Mouse (Mus musculus) lung, postnatal 0 days (tissue): ENCODE measurements around the gene Nphs1. TPM values are rescaled to one million over a fixed set of nuclear protein-coding genes. Genes with fewer than 3 reads are reported as not detected.
A peak's percentile ranks its signal among the peaks of the same experiment; 100 is the strongest.

Experiments used
- ATAC-seq: fragments of 200-750 bp; cut with Nextera tagmentation; 2 replicates; pipeline ENCODE4 v1.8.0; 2017; ENCODE audit warnings: moderate library complexity
- DNase-seq: peaks from one replicate; pipeline ENCODE4 v3.0.0-alpha.2; 2016; ENCODE audit warnings: low spot score
- H3K27ac ChIP-seq: fragments of 300-500 bp; sonication (generic); 2 replicates; pipeline ENCODE4 v1.5.1; 2014; ENCODE audit warnings: antibody characterized with exemption, mild to moderate bottlenecking, low read length, mixed read lengths
- H3K27me3 ChIP-seq: fragments of 300-500 bp; sonication (generic); replicated peaks from 2 replicates; pipeline ENCODE4 v1.6.1; 2014; ENCODE audit warnings: low read length, mixed read lengths; ENCODE audit not compliant: insufficient read depth
- H3K36me3 ChIP-seq: fragments of 300-500 bp; sonication (generic); 2 replicates; pipeline ENCODE4 v1.6.1; 2014; ENCODE audit warnings: low read length, mixed read lengths; ENCODE audit not compliant: insufficient read depth
- H3K4me1 ChIP-seq: fragments of 300-500 bp; sonication (generic); 2 replicates; pipeline ENCODE4 v1.6.1; 2014; ENCODE audit warnings: antibody characterized with exemption, low read depth, low read length, mixed read lengths; ENCODE audit not compliant: insufficient read depth
- H3K4me2 ChIP-seq: fragments of 300-500 bp; sonication (generic); replicated peaks from 2 replicates; pipeline ENCODE4 v1.6.1; 2014; ENCODE audit warnings: low read depth, mild to moderate bottlenecking, low read length, moderate library complexity, mixed read lengths
- H3K4me3 ChIP-seq: fragments of 300-500 bp; sonication (generic); 2 replicates; pipeline ENCODE4 v1.5.1; 2014; ENCODE audit warnings: low read depth, low read length
- H3K9ac ChIP-seq: fragments of 300-500 bp; sonication (generic); replicated peaks from 2 replicates; pipeline ENCODE4 v1.6.1; 2014; ENCODE audit warnings: low read depth, mild to moderate bottlenecking
- H3K9me3 ChIP-seq: fragments of 300-500 bp; sonication (generic); 2 replicates; pipeline ENCODE4 v1.6.1; 2016; ENCODE audit warnings: low read length, mixed read lengths
- CTCF ChIP-seq: IDR thresholded peaks from 2 replicates; pipeline ENCODE4 v1.5.1; 2016; ENCODE audit warnings: antibody characterized with exemption, mild to moderate bottlenecking
- EP300 ChIP-seq: IDR thresholded peaks from 2 replicates; pipeline ENCODE4 v1.6.1; 2016; ENCODE audit warnings: antibody characterized with exemption, mild to moderate bottlenecking, control low read depth
- WGBS: fragments of 180-500 bp; shearing (Covaris S2); extraction: QIAGEN DNeasy Blood & Tissue Kit; methylation state at CpG from one replicate; pipeline ENCODE4 v1.1.7; 2014; 5-methylcytosine and 5-hydroxymethylcytosine counted together
- polyA plus RNA-seq: library from polyadenylated mRNA; unstranded; fragments of >200 nt; fragmentation: Nextera tagmentation; extraction: Ambion mirVana; gene quantifications from 2 replicates; pipeline ENCODE4 v1.2.1, GENCODE M21; 2015

The Nphs1 gene
- polyA plus RNA-seq, 1 experiment from 2014 or later: 0.12 TPM

DNA sequence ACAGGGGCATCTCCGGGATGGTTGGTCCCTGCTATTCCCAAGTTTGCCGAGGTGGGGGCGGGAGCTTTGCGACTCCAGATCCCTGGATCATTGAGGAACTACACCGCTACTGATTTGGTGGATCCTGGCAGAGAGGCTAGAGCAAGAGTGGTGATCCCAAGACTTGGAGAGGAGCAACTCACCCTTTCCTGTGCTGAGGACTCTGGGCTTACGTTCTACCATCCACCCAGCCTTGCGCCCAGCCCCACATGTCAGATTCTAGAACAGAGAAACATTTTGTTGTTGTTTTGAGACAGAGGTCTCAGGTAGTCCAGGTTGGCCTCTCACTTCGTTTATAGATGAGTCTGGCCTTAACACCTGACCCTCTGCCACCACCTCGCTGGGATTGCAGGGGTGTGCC, 35.6 kb upstream of the Nphs1 start:
- H3K4me1 ChIP-seq: no peaks in the 10 kb centered on the region
- H3K27me3 ChIP-seq: no peaks in the 10 kb centered on the region
- H3K9ac ChIP-seq: no peak overlapping the region
- H3K36me3 ChIP-seq: no peaks in the 10 kb centered on the region
- DNase-seq (no peak), ATAC-seq (peak; percentile 25; the same call in 1 of the 2 replicates)
- H3K27ac ChIP-seq: peak overlapping the region; percentile 58; the same call in 1 of the 2 replicates
- H3K9me3 ChIP-seq: no peaks in the 10 kb centered on the region
- H3K4me2 ChIP-seq: peak overlapping the region; percentile 83
- TF ChIP-seq EP300 (no peak), CTCF (no peak)
- WGBS: 6% methylated on average over 9 of the region's 9 CpGs
- H3K4me3 ChIP-seq: peak overlapping the region; percentile 38

- Histone ChIP-seq H3K4me1 (no peaks in the 10 kb centered on the region), H3K36me3 (no peaks in the 10 kb centered on the region), H3K27ac (peak overlapping the region; percentile 58), H3K9ac (no peak overlapping the region), H3K4me3 (peak overlapping the region; percentile 38), H3K9me3 (no peaks in the 10 kb centered on the region), H3K27me3 (no peaks in the 10 kb centered on the region), H3K4me2 (peak overlapping the region; percentile 83)
- ATAC-seq (no peak), DNase-seq (no peak)
- 28% methylated on average over 23 of the region's 23 CpGs for WGBS
- TF ChIP-seq CTCF: no peak
- no peak for TF ChIP-seq EP300
Observed at GRCm38 (mm10) chr7:30423071-30423641, 35.0 kb upstream of the Nphs1 start.

DNA sequence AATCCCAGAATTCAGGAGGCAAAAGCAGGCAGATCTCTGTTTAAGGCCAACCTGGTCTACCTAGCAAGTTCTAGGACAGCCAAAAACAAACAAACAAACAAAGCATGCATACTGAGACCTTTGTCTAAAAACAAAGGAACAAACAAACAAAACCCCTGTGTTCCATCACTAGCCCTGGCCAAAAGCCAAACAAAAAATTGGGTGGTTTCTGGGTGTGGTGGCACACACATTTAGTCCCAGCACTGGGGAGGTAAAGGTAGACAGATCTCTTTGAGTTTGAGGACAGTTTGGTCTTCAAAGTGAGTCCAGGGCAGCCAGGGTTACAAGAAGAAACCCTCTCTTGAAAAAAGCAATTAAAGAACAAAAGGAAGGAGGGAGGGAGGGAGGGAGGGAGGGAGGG, 28.8 kb upstream of the Nphs1 start:
- Histone ChIP-seq H3K9me3 (no peaks in the 10 kb centered on the region), H3K27ac (no peak overlapping the region), H3K9ac (no peak overlapping the region), H3K4me3 (no peak overlapping the region), H3K36me3 (no peaks in the 10 kb centered on the region), H3K4me2 (no peak overlapping the region), H3K4me1 (no peaks in the 10 kb centered on the region), H3K27me3 (no peaks in the 10 kb centered on the region)
- TF ChIP-seq CTCF: no peak
- no peak for TF ChIP-seq EP300
- no peak for ATAC-seq
- no peak for DNase-seq

DNA sequence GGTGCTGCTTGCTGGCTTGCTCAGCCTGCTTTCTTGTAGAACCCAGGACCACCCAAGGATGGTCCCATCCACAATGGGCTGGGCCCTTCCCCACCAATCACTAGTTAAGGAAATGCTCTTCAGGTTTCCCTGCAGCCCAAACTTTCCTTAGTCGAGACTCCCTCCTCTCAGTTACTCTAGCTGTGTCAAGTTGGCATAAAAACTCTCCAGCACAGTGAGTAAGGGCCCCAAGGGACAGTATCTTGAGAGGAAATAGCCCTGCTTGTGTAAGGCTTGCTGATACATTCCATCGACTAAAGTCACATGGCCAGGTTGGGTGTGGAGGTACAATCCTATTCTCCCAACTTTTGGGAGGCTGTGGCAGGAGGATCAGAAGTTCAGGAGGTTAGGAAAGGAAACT, 27.9 kb upstream of the Nphs1 start:
- no peak overlapping the region for H3K4me2 ChIP-seq
- no peak overlapping the region for H3K9ac ChIP-seq
- no peaks in the 10 kb centered on the region for H3K36me3 ChIP-seq
- H3K4me3 ChIP-seq: no peak overlapping the region
- no peak for ATAC-seq
- no peak for DNase-seq
- no peaks in the 10 kb centered on the region for H3K9me3 ChIP-seq
- no peak for TF ChIP-seq CTCF
- no peak for TF ChIP-seq EP300
- no peaks in the 10 kb centered on the region for H3K4me1 ChIP-seq
- WGBS: 30% methylated on average over 2 of the region's 2 CpGs
- no peak overlapping the region for H3K27ac ChIP-seq
- H3K27me3 ChIP-seq: no peaks in the 10 kb centered on the region

DNA sequence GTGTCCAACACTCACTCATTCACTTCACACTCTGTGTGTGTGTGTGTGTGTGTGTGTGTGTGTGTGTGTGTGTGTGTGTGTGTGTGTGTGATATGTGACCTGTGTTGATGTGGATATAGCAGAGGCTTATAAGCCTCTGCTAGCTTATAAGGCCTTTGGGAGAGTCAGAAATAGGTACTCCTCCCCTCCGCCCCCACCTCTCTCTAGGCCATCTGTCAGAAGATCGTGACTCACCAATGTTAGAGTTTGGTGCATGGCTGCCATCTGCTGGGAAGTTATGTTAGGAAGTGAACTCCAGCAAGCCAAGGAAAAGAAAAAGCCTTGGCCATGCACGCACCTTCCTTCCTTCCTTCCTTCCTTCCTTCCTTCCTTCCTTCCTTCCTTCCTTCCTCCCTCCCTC, 26.3 kb upstream of the Nphs1 start:
- H3K4me3 ChIP-seq: no peak overlapping the region

DNA sequence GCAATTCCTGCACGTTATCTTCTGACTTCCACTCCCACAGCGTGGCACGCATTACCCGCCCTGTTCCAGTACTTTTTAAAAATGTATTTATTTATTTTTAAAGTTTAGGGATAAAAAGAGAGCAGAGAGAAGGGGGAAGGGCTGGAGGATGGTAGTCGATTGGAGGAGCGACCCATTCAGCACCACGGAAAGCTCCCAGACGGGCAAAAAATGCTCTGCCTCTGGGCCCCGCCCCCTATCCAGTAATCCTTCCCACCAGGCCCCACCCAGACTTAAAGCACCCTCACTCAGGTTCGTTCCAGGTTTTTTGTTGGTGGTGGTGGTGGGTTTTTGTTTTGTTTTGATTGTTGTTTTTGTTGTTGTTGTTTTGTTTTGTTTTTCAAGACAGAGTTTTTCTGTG, 23.9 kb upstream of the Nphs1 start:
- H3K36me3 ChIP-seq: no peaks in the 10 kb centered on the region
- H3K4me3 ChIP-seq: no peak overlapping the region
- H3K27ac ChIP-seq: no peak overlapping the region
- H3K4me2 ChIP-seq: no peak overlapping the region
- DNase-seq: peak; percentile 70
- WGBS: under 1% methylated on average over 10 of the region's 10 CpGs
- TF ChIP-seq CTCF (no peak), EP300 (no peak)
- H3K9ac ChIP-seq: no peak overlapping the region
- H3K27me3 ChIP-seq: no peaks in the 10 kb centered on the region
- no peaks in the 10 kb centered on the region for H3K9me3 ChIP-seq
- no peaks in the 10 kb centered on the region for H3K4me1 ChIP-seq
- no peak for ATAC-seq

More for the DNA sequence above, 26.3 kb upstream of the Nphs1 start:
- Histone ChIP-seq H3K9ac (no peak overlapping the region), H3K36me3 (no peaks in the 10 kb centered on the region), H3K4me1 (no peaks in the 10 kb centered on the region), H3K27ac (no peak overlapping the region), H3K27me3 (no peaks in the 10 kb centered on the region), H3K4me2 (no peak overlapping the region), H3K9me3 (no peaks in the 10 kb centered on the region)
- ATAC-seq (0 out of 2 replicates have a peak, but pooled peaks have one; percentile 17), DNase-seq (peak; percentile 68)
- WGBS: 4% methylated on average over 3 of the region's 3 CpGs
- TF ChIP-seq EP300 (no peak), CTCF (peak; percentile 71)

GRCm38 (mm10) chr7:30434701-30435100, 23.4 kb upstream of the Nphs1 start:
- no peak overlapping the region for H3K9ac ChIP-seq
- WGBS: 70% methylated on average over 10 of the region's 10 CpGs
- H3K27ac ChIP-seq: no peak overlapping the region
- no peaks in the 10 kb centered on the region for H3K27me3 ChIP-seq
- H3K36me3 ChIP-seq: no peaks in the 10 kb centered on the region
- no peak overlapping the region for H3K4me2 ChIP-seq
- ATAC-seq (no peak), DNase-seq (no peak)
- TF ChIP-seq EP300 (no peak), CTCF (no peak)
- H3K4me3 ChIP-seq: no peak overlapping the region
- no peaks in the 10 kb centered on the region for H3K9me3 ChIP-seq
- H3K4me1 ChIP-seq: no peaks in the 10 kb centered on the region
